Mouse (Mus musculus) midbrain, embryonic 12.5 days (tissue): ENCODE results near the gene Trcg1. TPM values are rescaled to one million over a fixed set of nuclear protein-coding genes. Genes with fewer than 3 reads are reported as not detected.
"Not testable (repeated sequence)": the region's sequence is repeated elsewhere in the genome, so short reads cannot be mapped to it uniquely, and the experiment has no call there.

Source experiments
- ATAC-seq: fragments of 200-750 bp; cut with Nextera tagmentation; 2 replicates; pipeline ENCODE4 v1.8.0; 2017; ENCODE audit warnings: low read depth, moderate TSS enrichment, moderate library complexity; ENCODE audit not compliant: low FRiP score
- H3K27ac ChIP-seq: fragments of 300-500 bp; sonication (generic); replicated peaks from 2 replicates; pipeline ENCODE4 v1.5.1; 2016; ENCODE audit warnings: mild to moderate bottlenecking
- H3K27me3 ChIP-seq: fragments of 300-500 bp; sonication (generic); 2 replicates; pipeline ENCODE4 v1.6.1; 2016; ENCODE audit warnings: mild to moderate bottlenecking
- H3K36me3 ChIP-seq: fragments of 300-500 bp; sonication (generic); 2 replicates; pipeline ENCODE4 v1.6.1; 2016
- H3K4me1 ChIP-seq: fragments of 300-500 bp; sonication (generic); 2 replicates; pipeline ENCODE4 v1.6.1; 2016
- H3K4me2 ChIP-seq: fragments of 300-500 bp; sonication (generic); replicated peaks from 2 replicates; pipeline ENCODE4 v1.6.1; 2016; ENCODE audit warnings: mild to moderate bottlenecking, moderate library complexity
- H3K4me3 ChIP-seq: fragments of 300-500 bp; sonication (generic); 2 replicates; pipeline ENCODE4 v1.5.1; 2016; ENCODE audit warnings: mild to moderate bottlenecking
- H3K9ac ChIP-seq: fragments of 300-500 bp; sonication (generic); replicated peaks from 2 replicates; pipeline ENCODE4 v1.6.1; 2016; ENCODE audit warnings: mild to moderate bottlenecking, moderate library complexity
- H3K9me3 ChIP-seq: fragments of 300-500 bp; sonication (generic); 2 replicates; pipeline ENCODE4 v1.6.1; 2016; ENCODE audit warnings: mild to moderate bottlenecking
- WGBS: fragments of 180-500 bp; shearing (Covaris S2); methylation state at CpG from one replicate; pipeline ENCODE4 v1.1.7; 2016; 5-methylcytosine and 5-hydroxymethylcytosine counted together
- polyA plus RNA-seq: library from polyadenylated mRNA; unstranded; fragments of >200 nt; fragmentation: Nextera tagmentation; extraction: Ambion mirVana; gene quantifications from 2 replicates; pipeline ENCODE4 v1.2.1, GENCODE M21; 2016

The Trcg1 gene
- polyA plus RNA-seq: not detected in 2 replicates

- Histone ChIP-seq H3K4me3 (no peak within 1 kb of the TSS), H3K4me1 (no peaks in the 10 kb centered on the region), H3K9ac (no peak within 1 kb of the TSS), H3K4me2 (no peak within 1 kb of the TSS), H3K36me3 (no peaks in the 10 kb centered on the region), H3K27ac (no peak within 1 kb of the TSS), H3K27me3 (no peaks in the 10 kb centered on the region), H3K9me3 (no peaks in the 10 kb centered on the region)
- no peak for ATAC-seq
- 79% methylated on average over 2 of the region's 2 CpGs for WGBS
Measured at GRCm38 (mm10) chr9:57236256-57236655, at the start of gene Trcg1. Gene Trcg1 (plus strand): TSS chr9:57236556.

DNA sequence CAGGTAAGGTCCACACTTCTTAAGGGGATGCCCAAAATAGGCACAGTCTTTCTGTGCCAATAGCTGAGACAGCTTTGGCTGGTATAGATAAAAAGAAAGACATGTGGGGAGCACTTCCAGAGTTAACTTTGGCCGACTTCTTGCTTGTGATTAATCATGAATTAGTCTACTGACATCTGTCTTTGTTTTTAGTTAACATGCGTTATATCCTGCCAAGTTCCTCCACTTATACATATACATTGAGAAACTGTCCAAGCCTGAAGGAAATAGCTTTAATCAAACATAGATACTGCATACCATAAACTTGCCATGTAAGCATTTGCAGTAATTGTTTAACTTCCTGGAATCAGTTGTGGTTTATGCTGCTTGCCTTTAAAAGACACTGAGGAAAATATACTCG is 39.6 kb upstream of the Trcg1 start:
- no peaks in the 10 kb centered on the region for H3K9me3 ChIP-seq
- no peak for ATAC-seq
- no peak overlapping the region for H3K4me2 ChIP-seq
- no peak overlapping the region for H3K27ac ChIP-seq
- no peaks in the 10 kb centered on the region for H3K4me1 ChIP-seq
- H3K4me3 ChIP-seq: no peak overlapping the region
- H3K36me3 ChIP-seq: no peaks in the 10 kb centered on the region
- no peak overlapping the region for H3K9ac ChIP-seq
- H3K27me3 ChIP-seq: no peaks in the 10 kb centered on the region
- WGBS: 83% methylated on average over 3 of the region's 3 CpGs

DNA sequence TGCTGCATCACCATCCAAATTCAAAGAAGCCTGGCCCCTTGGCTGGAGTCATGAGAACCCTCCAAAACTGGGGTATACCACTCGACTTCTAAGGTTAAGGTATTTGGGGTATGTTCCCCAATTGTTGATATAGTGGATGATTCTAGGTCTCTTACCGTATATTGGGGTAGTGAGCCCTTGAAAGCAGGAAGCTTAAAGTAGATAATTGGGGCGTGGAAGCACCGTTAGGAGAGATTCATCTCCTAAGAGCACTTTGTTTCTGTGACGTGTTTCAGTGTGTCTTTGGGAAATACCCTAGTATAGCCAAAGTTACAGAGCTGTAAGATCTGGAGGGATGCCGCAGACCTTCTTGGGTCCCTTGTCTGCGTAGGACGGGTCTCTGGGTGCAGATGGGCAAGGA is 38.9 kb upstream of the Trcg1 start:
- Histone ChIP-seq H3K4me1 (no peaks in the 10 kb centered on the region), H3K36me3 (no peaks in the 10 kb centered on the region), H3K27me3 (no peaks in the 10 kb centered on the region), H3K27ac (no peak overlapping the region), H3K9me3 (no peaks in the 10 kb centered on the region), H3K4me3 (no peak overlapping the region), H3K9ac (no peak overlapping the region), H3K4me2 (no peak overlapping the region)
- no peak for ATAC-seq
- WGBS: 78% methylated on average over 8 of the region's 8 CpGs

GRCm38 (mm10) chr9:57202981-57203380 is 33.4 kb upstream of the Trcg1 start:
- no peak overlapping the region for H3K4me3 ChIP-seq
- no peak overlapping the region for H3K9ac ChIP-seq
- H3K36me3 ChIP-seq: no peaks in the 10 kb centered on the region
- H3K9me3 ChIP-seq: no peaks in the 10 kb centered on the region
- no peaks in the 10 kb centered on the region for H3K4me1 ChIP-seq
- H3K27me3 ChIP-seq: no peaks in the 10 kb centered on the region
- ATAC-seq: no peak
- no peak overlapping the region for H3K4me2 ChIP-seq
- no peak overlapping the region for H3K27ac ChIP-seq
- WGBS: 81% methylated on average over 7 of the region's 7 CpGs

- not testable (repeated sequence) for H3K4me2 ChIP-seq, H3K27ac ChIP-seq, H3K4me1 ChIP-seq, H3K9ac ChIP-seq, H3K4me3 ChIP-seq, H3K9me3 ChIP-seq, ATAC-seq, H3K27me3 ChIP-seq, H3K36me3 ChIP-seq
- whole genome bisulfite sequencing: 93% methylated on average over 13 of the region's 13 CpGs
Measured at GRCm38 (mm10) chr9:57203571-57203970, 32.8 kb upstream of the Trcg1 start.

- Histone ChIP-seq H3K4me3 (no peak overlapping the region), H3K4me1 (no peaks in the 10 kb centered on the region), H3K4me2 (no peak overlapping the region), H3K27ac (no peak overlapping the region), H3K27me3 (no peaks in the 10 kb centered on the region), H3K9me3 (no peaks in the 10 kb centered on the region), H3K9ac (no peak overlapping the region), H3K36me3 (no peaks in the 10 kb centered on the region)
- ATAC-seq: no peak
- WGBS: 75% methylated on average over 2 of the region's 2 CpGs
Measured at GRCm38 (mm10) chr9:57206896-57207295, 29.5 kb upstream of the Trcg1 start.

- Histone ChIP-seq H3K9ac (no peak overlapping the region), H3K27ac (no peak overlapping the region), H3K4me1 (no peaks in the 10 kb centered on the region), H3K4me2 (no peak overlapping the region), H3K27me3 (no peaks in the 10 kb centered on the region), H3K4me3 (no peak overlapping the region), H3K36me3 (no peaks in the 10 kb centered on the region), H3K9me3 (no peaks in the 10 kb centered on the region)
- ATAC-seq: no peak
- 33% methylated on average over 3 of the region's 3 CpGs for WGBS
Measured at GRCm38 (mm10) chr9:57209316-57209715, 27.0 kb upstream of the Trcg1 start.

DNA sequence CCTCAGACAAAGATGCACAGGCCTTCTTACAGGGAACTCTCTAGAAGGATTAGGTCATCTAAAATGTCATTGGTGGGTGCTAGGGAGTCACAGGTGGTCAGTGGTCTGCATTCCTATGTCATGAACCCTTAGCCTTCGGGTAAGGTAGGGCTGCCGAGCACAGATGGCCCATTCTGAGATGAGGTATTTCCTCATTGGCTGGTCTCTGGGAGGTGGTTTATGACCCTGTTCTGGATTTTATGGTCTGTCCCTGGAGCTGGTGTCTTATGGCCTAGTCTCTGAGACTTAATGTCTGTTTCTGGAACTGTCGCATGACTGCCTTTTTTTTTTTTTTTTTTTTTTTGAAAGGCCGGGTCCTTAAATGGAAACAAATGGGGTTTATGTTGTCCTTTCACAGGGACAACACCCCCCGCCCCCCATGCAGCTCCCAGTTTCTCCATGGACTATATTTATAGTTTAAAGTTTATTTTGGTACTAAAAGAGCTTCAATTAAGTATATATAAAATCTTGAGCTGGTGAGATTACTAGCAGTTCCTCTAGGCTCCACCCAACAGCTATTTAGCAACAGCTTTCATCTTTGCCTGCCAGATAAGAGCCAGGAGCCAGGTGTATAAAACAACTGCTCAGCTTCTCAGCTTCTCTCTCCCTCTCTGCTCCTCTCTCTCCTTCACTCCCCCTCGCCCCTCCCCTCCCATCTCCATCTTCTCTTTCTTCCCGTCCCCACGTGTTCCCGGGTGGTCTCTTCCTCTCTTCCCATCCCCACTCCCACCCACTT is 23.7 kb upstream of the Trcg1 start:
- no peaks in the 10 kb centered on the region for H3K36me3 ChIP-seq
- 72% methylated on average over 9 of the region's 9 CpGs for WGBS
- no peak overlapping the region for H3K4me2 ChIP-seq
- no peak for ATAC-seq
- H3K4me3 ChIP-seq: no peak overlapping the region
- H3K9me3 ChIP-seq: no peaks in the 10 kb centered on the region
- no peak overlapping the region for H3K27ac ChIP-seq
- no peaks in the 10 kb centered on the region for H3K4me1 ChIP-seq
- H3K9ac ChIP-seq: no peak overlapping the region
- H3K27me3 ChIP-seq: no peaks in the 10 kb centered on the region

DNA sequence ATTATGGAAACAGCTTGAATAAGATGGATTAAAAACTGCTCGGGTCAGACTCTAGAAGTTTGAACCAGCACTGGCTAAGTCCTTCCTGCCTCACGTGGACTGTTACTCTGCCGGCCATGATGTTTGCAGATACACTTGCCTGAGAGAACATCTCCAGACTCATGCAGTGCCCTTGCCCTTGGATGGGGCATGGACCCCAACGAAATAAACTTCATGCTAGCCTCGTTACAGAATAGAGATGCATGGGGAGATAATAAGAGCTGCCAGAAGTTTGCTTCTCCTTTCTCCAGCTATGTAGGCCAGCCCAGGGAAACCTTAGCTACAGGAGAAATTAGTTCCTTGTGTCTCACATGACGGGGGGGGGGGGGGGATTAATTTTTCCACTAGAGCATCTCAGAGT is 21.9 kb upstream of the Trcg1 start:
- no peak for ATAC-seq
- H3K27me3 ChIP-seq: no peaks in the 10 kb centered on the region
- H3K4me2 ChIP-seq: no peak overlapping the region
- no peak overlapping the region for H3K9ac ChIP-seq
- no peak overlapping the region for H3K4me3 ChIP-seq
- no peaks in the 10 kb centered on the region for H3K4me1 ChIP-seq
- no peaks in the 10 kb centered on the region for H3K9me3 ChIP-seq
- H3K27ac ChIP-seq: no peak overlapping the region
- WGBS: 76% methylated on average over 6 of the region's 6 CpGs
- H3K36me3 ChIP-seq: no peaks in the 10 kb centered on the region

DNA sequence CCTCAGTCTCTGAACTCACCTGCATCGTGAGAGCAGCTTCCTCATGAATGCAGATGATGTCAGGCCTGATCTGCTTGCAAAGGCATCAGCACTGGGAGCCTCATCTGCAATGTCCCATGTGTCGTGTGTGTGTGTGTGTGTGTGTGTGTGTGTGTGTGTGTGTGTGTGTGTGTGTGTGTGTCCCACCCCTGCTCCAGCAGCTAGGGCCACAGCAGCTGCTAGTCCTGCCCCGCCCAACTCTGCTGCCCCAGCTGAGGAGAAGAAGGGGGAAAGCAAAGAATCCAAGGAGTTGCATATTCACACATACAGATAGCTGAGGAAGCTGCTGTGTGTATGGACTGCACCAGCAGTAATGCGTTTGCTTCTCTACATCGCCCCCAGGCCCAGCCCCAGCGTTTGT is 19.1 kb upstream of the Trcg1 start:
- WGBS: 80% methylated on average over 6 of the region's 6 CpGs
- Histone ChIP-seq H3K4me3 (no peak overlapping the region), H3K27me3 (no peaks in the 10 kb centered on the region), H3K4me2 (no peak overlapping the region), H3K9me3 (no peaks in the 10 kb centered on the region), H3K9ac (no peak overlapping the region), H3K27ac (no peak overlapping the region), H3K4me1 (no peaks in the 10 kb centered on the region), H3K36me3 (no peaks in the 10 kb centered on the region)
- no peak for ATAC-seq

GRCm38 (mm10) chr9:57218776-57219175 is 17.6 kb upstream of the Trcg1 start:
- no peaks in the 10 kb centered on the region for H3K9me3 ChIP-seq
- no peak overlapping the region for H3K27ac ChIP-seq
- WGBS: 80% methylated on average over 5 of the region's 5 CpGs
- no peaks in the 10 kb centered on the region for H3K36me3 ChIP-seq
- H3K27me3 ChIP-seq: no peaks in the 10 kb centered on the region
- ATAC-seq: no peak
- no peak overlapping the region for H3K4me3 ChIP-seq
- H3K4me2 ChIP-seq: no peak overlapping the region
- H3K9ac ChIP-seq: no peak overlapping the region
- H3K4me1 ChIP-seq: no peaks in the 10 kb centered on the region

GRCm38 (mm10) chr9:57219511-57219910 is 16.8 kb upstream of the Trcg1 start:
- no peak for ATAC-seq
- no peaks in the 10 kb centered on the region for H3K9me3 ChIP-seq
- H3K27ac ChIP-seq: no peak overlapping the region
- no peaks in the 10 kb centered on the region for H3K4me1 ChIP-seq
- H3K36me3 ChIP-seq: no peaks in the 10 kb centered on the region
- 77% methylated on average over 1 of the region's 1 CpGs for WGBS
- H3K4me2 ChIP-seq: no peak overlapping the region
- no peak overlapping the region for H3K9ac ChIP-seq
- H3K27me3 ChIP-seq: no peaks in the 10 kb centered on the region
- no peak overlapping the region for H3K4me3 ChIP-seq

DNA sequence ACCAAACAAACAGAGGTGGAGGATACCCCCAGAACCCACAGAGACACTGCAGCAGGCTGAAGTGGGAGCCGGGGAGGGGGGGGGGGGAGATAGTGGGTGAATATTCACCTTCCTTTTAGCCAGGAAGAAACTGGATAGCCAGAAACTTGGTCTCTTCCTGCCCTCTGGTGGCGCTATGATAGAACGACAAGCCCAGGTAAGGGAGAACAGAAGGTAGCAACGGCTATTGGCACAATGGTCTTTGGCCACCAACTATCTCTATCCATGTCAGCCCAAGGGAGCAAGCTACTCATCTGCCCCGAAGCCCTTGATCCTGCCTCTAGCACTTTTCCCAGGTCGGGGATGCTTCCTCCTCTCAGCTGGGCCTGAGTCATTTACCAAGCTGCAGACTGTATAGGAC is 16.0 kb upstream of the Trcg1 start:
- no peaks in the 10 kb centered on the region for H3K4me1 ChIP-seq
- no peak overlapping the region for H3K9ac ChIP-seq
- no peak overlapping the region for H3K4me3 ChIP-seq
- no peak for ATAC-seq
- 24% methylated on average over 6 of the region's 6 CpGs for WGBS
- H3K4me2 ChIP-seq: no peak overlapping the region
- H3K27me3 ChIP-seq: no peaks in the 10 kb centered on the region
- no peak overlapping the region for H3K27ac ChIP-seq
- H3K9me3 ChIP-seq: no peaks in the 10 kb centered on the region
- no peaks in the 10 kb centered on the region for H3K36me3 ChIP-seq
